Mouse (Mus musculus) neural tube, embryonic 13.5 days (tissue): Measurements from ENCODE around the gene Cd47. TPM values are rescaled to one million over a fixed set of nuclear protein-coding genes. Genes with fewer than 3 reads are reported as not detected.
A peak's percentile ranks its signal among the peaks of the same experiment; 100 is the strongest.

ENCODE experiments used
- ATAC-seq: fragments of 200-750 bp; cut with Nextera tagmentation; 2 replicates; pipeline ENCODE4 v1.8.0; 2017; ENCODE audit warnings: low read depth, mild to moderate bottlenecking, moderate TSS enrichment, moderate library complexity
- H3K27ac ChIP-seq: fragments of 300-500 bp; sonication (generic); replicated peaks from 2 replicates; pipeline ENCODE4 v1.5.1; 2015; ENCODE audit warnings: moderate library complexity, mild to moderate bottlenecking, inconsistent platforms
- H3K27me3 ChIP-seq: fragments of 300-500 bp; sonication (generic); 2 replicates; pipeline ENCODE4 v1.6.1; 2015; ENCODE audit warnings: mild to moderate bottlenecking, inconsistent platforms
- H3K36me3 ChIP-seq: fragments of 300-500 bp; sonication (generic); 2 replicates; pipeline ENCODE4 v1.6.1; 2015; ENCODE audit warnings: mild to moderate bottlenecking, inconsistent platforms
- H3K4me1 ChIP-seq: fragments of 300-500 bp; sonication (generic); replicated peaks from 2 replicates; pipeline ENCODE4 v1.6.1; 2015; ENCODE audit warnings: inconsistent platforms
- H3K4me2 ChIP-seq: fragments of 300-500 bp; sonication (generic); 2 replicates; pipeline ENCODE4 v1.6.1; 2015; ENCODE audit warnings: inconsistent platforms, mild to moderate bottlenecking, moderate library complexity
- H3K4me3 ChIP-seq: fragments of 300-500 bp; sonication (generic); 2 replicates; pipeline ENCODE4 v1.5.1; 2015; ENCODE audit warnings: mild to moderate bottlenecking, inconsistent platforms
- H3K9ac ChIP-seq: fragments of 300-500 bp; sonication (generic); 2 replicates; pipeline ENCODE4 v1.6.1; 2015; ENCODE audit warnings: moderate library complexity, mild to moderate bottlenecking, inconsistent platforms
- H3K9me3 ChIP-seq: fragments of 300-500 bp; sonication (generic); 2 replicates; pipeline ENCODE4 v1.6.1; 2016; ENCODE audit warnings: inconsistent platforms
- WGBS: fragments of 180-500 bp; shearing (Covaris S2); methylation state at CpG from one replicate; pipeline ENCODE4 v1.1.7; 2015; 5-methylcytosine and 5-hydroxymethylcytosine counted together
- polyA plus RNA-seq: library from polyadenylated mRNA; unstranded; fragments of >200 nt; fragmentation: Nextera tagmentation; extraction: Ambion mirVana; gene quantifications from 2 replicates; pipeline ENCODE4 v1.2.1, GENCODE M21; 2015

Cd47 gene
- polyA plus RNA-seq, 1 experiment from 2014 or later: 106 TPM

DNA sequence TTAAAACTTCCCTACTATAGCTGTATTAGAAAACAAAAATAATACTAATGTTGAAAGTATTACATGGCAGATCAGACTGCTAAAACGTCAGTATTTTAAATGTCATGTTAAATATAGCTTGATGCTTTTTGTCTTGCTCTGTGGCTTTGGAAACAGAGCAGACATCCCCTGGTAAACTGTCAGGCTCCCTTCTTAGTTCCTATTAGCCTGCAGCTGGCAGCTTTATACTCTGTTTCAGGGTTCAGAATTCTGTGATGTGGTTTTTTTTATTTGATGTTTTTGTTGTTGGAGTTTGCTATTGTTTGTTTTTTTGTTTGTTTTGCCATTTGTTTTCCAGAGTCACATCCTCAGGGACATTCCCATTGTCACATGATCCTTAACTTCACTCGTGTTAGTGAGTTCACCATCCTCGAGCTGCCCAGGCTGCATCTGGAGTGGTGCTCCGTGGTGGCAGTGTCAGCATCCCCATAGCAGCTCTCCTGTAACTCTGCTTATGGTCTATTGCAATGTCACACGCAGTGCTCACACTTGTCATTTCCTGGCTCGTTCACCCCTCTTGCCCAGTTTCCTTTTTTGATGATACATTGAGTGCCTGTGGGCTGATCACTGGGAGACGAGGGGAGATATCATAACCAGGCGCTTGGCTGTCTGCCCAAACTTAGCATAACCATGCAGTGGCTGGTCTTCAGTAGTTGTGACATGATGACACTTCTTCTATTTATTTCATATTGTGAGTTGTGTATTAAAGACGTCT lies 87.7 kb downstream of the Cd47 start:
- Histone ChIP-seq H3K4me2 (no peak overlapping the region), H3K27ac (no peak overlapping the region), H3K4me1 (0 out of 2 replicates have a peak, but pooled peaks cover 4% of the 10 kb centered on the region), H3K27me3 (no peaks in the 10 kb centered on the region), H3K9ac (no peak overlapping the region), H3K9me3 (no peaks in the 10 kb centered on the region), H3K4me3 (no peak overlapping the region), H3K36me3 (peaks cover 13% of the 10 kb centered on the region; the same call in 1 of the 2 replicates)
- WGBS: 79% methylated on average over 9 of the region's 9 CpGs
- ATAC-seq: no peak

DNA sequence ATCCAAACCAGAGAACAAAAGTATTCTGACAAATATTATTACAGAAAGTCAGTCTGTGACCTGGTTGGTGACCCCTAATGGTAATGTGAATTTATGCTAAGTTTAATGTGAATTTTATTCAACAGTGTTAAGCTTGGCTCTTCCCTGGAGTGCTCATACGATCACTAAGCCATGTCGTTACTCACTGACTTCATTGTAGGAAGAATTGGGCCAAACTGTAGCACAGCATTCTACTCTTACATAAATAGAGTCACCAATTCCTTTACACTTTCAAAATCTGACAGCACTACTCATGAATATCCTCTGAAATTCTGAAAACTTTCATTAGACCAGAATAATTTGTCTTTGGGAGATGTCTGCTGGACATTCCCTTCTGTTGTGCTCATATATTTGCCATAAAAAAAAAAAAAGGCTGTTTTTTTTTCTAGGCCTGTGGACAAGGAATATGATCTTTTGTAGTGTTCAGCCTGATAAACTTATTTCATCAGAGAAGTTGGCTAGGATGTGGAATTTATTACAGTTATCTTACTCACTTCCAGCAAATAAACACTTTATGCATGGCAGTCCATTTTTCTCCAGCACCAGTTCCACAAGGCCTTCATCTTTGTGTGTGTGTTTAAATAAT lies 88.8 kb downstream of the Cd47 start:
- Histone ChIP-seq H3K36me3 (peaks cover 13% of the 10 kb centered on the region; the same call in 1 of the 2 replicates), H3K27ac (no peak overlapping the region), H3K4me2 (no peak overlapping the region), H3K27me3 (no peaks in the 10 kb centered on the region), H3K9me3 (no peaks in the 10 kb centered on the region), H3K4me1 (0 out of 2 replicates have a peak, but pooled peaks cover 4% of the 10 kb centered on the region), H3K4me3 (no peak overlapping the region), H3K9ac (no peak overlapping the region)
- ATAC-seq: no peak
- 61% methylated on average over 2 of the region's 2 CpGs for WGBS

DNA sequence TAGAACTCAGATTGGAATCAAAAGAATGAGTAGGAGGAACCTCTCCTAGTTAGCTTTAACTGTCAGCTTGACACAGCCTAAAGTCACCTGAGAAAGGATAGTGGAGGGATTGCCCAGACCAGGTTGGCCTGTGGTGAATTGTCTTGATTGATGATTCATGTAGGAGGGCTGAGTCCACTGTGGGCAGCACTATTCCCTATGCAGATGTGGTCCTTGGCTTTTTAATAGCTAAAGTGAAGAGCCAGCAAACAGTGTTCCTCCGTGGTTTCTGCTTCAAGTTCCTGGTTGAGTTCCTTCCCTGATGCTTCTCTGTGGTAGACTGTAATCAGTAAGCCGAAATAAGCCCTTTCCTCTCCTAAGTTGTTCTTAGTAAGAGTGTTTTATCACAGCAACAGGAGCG lies 91.9 kb downstream of the Cd47 start:
- WGBS: 95% methylated on average over 3 of the region's 3 CpGs
- Histone ChIP-seq H3K9ac (no peak overlapping the region), H3K4me1 (0 out of 2 replicates have a peak, but pooled peaks cover 4% of the 10 kb centered on the region), H3K9me3 (no peaks in the 10 kb centered on the region), H3K4me3 (no peak overlapping the region), H3K4me2 (no peak overlapping the region), H3K27ac (no peak overlapping the region), H3K36me3 (0 out of 2 replicates have a peak, but pooled peaks cover 9% of the 10 kb centered on the region), H3K27me3 (no peaks in the 10 kb centered on the region)
- ATAC-seq: no peak

DNA sequence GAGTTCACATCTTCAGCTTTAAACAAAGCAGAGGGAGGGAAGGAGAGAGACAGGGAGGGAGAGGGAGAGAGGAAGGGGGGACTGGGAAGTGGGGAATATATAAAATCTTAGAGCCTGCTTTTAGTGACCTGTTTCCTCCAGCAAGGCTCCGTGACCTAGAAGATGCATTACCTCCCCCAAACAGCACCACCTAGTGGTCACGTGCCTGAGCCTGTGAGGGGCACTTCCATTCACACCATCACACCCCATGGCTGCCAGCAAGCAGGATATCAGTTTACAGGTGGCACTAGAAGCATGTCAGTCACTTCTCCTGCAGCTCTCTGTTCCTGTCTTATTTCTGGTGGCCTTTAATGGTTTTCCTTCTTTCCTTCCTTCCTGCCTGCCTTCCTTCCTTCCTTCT lies 92.6 kb downstream of the Cd47 start:
- Histone ChIP-seq H3K36me3 (0 out of 2 replicates have a peak, but pooled peaks cover 9% of the 10 kb centered on the region), H3K4me3 (no peak overlapping the region), H3K9ac (no peak overlapping the region), H3K27ac (no peak overlapping the region), H3K4me1 (0 out of 2 replicates have a peak, but pooled peaks cover 4% of the 10 kb centered on the region), H3K9me3 (no peaks in the 10 kb centered on the region), H3K4me2 (no peak overlapping the region), H3K27me3 (no peaks in the 10 kb centered on the region)
- 77% methylated on average over 2 of the region's 2 CpGs for WGBS
- ATAC-seq: no peak

DNA sequence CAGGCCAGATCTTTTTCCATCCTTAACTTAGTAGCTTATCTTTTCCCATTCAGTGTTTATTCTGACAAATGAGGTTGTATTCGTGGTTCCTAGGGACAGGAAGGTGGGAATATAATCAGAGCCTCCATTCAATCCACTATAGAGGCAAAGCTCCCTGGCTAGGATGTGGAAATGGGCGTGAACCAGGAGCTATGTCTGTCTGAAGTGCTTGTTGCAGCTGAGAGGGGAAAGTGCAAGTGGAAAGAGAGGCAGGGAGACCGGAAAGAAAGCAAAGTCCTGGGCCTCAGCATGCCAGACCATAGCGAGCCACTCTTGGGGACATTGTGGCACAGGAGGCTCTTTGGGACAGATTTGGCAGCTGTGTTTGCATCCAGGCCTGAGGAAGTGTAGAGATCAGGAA lies 94.3 kb downstream of the Cd47 start:
- peaks cover 15% of the 10 kb centered on the region; the same call in 1 of the 2 replicates for H3K36me3 ChIP-seq
- H3K9me3 ChIP-seq: no peaks in the 10 kb centered on the region
- no peak overlapping the region for H3K9ac ChIP-seq
- H3K4me3 ChIP-seq: no peak overlapping the region
- H3K4me2 ChIP-seq: no peak overlapping the region
- no peak for ATAC-seq
- H3K27ac ChIP-seq: no peak overlapping the region
- 85% methylated on average over 4 of the region's 4 CpGs for WGBS
- H3K4me1 ChIP-seq: no peaks in the 10 kb centered on the region
- no peaks in the 10 kb centered on the region for H3K27me3 ChIP-seq

DNA sequence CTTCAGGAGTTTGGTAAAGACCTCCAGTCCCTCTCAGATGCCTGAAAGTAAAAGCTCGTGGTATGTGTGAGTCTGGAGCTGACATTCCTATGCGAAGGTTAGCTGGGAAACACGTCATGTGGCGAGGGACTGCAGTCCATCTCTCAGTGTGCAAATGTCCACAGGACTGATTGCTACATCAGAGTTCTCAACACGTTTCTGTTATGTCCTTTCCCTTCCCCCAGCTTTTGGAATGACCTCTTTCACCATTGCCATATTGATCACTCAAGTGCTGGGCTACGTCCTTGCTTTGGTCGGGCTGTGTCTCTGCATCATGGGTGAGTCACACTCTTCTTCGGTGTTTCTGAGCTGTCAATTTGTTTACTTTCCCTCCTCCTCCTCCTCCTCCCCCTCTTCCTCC lies 95.8 kb downstream of the Cd47 start:
- H3K36me3 ChIP-seq: peaks cover 15% of the 10 kb centered on the region; the same call in 1 of the 2 replicates
- no peak overlapping the region for H3K4me3 ChIP-seq
- no peaks in the 10 kb centered on the region for H3K9me3 ChIP-seq
- H3K27me3 ChIP-seq: no peaks in the 10 kb centered on the region
- 88% methylated on average over 8 of the region's 8 CpGs for WGBS
- no peak for ATAC-seq
- no peaks in the 10 kb centered on the region for H3K4me1 ChIP-seq
- no peak overlapping the region for H3K27ac ChIP-seq
- H3K9ac ChIP-seq: no peak overlapping the region
- H3K4me2 ChIP-seq: no peak overlapping the region

DNA sequence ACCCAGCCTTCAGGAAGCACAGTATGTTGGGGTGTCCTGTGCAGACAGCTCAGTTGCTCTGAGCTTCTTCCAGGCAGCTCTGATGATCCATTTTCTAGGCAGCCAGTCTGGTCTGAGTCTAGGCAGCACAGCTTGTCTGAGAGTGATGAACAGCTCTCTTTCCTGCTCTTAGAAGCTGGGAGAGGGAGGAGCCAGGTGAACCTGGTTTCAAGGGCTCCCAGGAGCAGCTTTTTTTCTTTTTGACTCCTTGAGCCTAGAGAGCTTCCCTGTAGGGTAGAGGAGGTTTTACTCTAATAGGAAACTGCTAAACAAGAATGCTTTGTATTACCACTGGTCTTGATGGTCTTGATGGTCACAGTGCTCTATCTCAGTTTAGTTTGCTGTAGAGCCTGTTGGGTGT lies 101.1 kb downstream of the Cd47 start:
- Histone ChIP-seq H3K27ac (no peak overlapping the region), H3K9me3 (no peaks in the 10 kb centered on the region), H3K4me1 (peaks cover 8% of the 10 kb centered on the region; the same call in 1 of the 2 replicates), H3K4me2 (no peak overlapping the region), H3K9ac (no peak overlapping the region), H3K27me3 (no peaks in the 10 kb centered on the region), H3K36me3 (peaks cover 12% of the 10 kb centered on the region; the same call in 1 of the 2 replicates), H3K4me3 (no peak overlapping the region)
- ATAC-seq: no peak

DNA sequence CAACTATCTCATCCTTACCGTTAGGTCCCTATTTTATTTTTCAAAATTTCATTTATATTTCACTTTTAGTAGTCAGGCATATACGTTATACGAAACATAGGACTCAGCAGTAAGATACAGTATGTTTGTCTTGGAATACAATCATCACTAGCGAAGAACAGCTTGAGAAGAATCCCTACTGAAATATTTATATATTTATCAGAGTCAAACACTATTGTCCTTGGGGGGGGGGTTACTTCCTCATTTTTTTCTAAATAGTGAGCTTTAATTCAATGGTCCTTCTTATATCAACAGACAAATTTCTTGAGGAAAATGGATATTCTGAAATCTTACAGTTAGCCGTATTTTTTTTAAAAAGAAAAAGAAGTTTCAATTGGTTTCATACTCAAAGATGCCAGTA lies 101.8 kb downstream of the Cd47 start:
- WGBS: 98% methylated on average over 5 of the region's 5 CpGs
- peaks cover 8% of the 10 kb centered on the region; the same call in 1 of the 2 replicates for H3K4me1 ChIP-seq

DNA sequence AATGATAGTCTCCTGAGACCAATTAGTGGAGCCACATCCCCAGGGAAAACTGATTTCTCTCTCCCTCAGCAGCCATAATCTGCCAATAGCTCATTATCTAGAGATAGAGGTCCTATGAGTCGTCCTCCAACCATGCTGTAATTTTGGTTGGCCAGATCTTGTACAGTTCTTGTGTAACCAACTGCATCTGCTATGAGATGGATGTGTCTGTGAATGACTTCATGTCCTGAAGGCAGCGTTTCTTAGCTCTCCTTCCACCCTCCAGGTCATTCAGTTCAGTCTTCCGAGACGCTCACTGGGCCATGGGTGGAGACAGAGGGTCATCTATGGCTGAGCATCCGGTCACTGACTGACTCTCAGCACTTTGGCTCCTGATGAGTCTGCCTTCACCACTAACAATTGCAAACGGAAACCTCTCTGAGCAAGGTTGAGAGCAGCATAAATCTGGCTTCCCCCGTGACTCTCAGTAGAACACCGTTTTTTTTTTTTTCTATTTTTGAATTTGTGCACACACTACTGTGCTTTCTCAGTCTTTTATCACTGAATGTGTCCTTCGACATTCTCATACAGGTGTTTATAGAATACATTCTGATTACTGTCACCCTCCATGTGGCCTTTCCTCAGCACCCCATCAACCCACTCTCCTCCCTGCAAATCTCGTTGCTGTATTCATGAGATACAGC lies 104.1 kb downstream of the Cd47 start:
- Histone ChIP-seq H3K9ac (no peak overlapping the region), H3K9me3 (no peaks in the 10 kb centered on the region), H3K27ac (no peak overlapping the region), H3K4me3 (no peak overlapping the region), H3K27me3 (no peaks in the 10 kb centered on the region), H3K4me1 (peaks cover 13% of the 10 kb centered on the region), H3K36me3 (peaks cover 1% of the 10 kb centered on the region; the same call in 1 of the 2 replicates), H3K4me2 (no peak overlapping the region)
- WGBS: 83% methylated on average over 10 of the region's 10 CpGs
- no peak for ATAC-seq

More for the DNA sequence above, 101.8 kb downstream of the Cd47 start:
- Histone ChIP-seq H3K9me3 (no peaks in the 10 kb centered on the region), H3K36me3 (peaks cover 6% of the 10 kb centered on the region; the same call in 1 of the 2 replicates), H3K9ac (no peak overlapping the region), H3K4me3 (no peak overlapping the region), H3K27me3 (no peaks in the 10 kb centered on the region), H3K4me2 (no peak overlapping the region), H3K27ac (no peak overlapping the region)
- no peak for ATAC-seq

DNA sequence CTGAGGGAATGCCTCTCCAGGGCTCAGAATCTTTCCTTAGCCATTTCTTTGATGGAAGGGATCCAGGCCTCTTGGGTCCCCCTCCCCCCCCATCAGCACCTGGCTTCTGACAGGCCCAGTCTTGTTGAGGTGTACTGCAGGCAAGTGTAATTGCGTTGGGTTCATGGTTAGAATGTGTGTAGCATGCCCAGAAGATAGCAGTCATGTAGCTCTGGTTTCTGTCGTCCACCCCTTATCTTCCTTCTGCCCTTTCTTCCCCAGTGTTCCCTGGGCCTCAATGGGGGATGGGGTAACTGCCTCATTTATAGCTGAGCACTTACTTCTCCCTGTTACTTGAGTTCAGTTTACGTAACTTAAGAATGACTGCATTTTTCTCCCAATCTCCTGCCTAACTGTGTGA lies 104.7 kb downstream of the Cd47 start:
- no peaks in the 10 kb centered on the region for H3K27me3 ChIP-seq
- no peak for ATAC-seq
- no peak overlapping the region for H3K4me3 ChIP-seq
- H3K9me3 ChIP-seq: no peaks in the 10 kb centered on the region
- H3K4me1 ChIP-seq: peaks cover 16% of the 10 kb centered on the region
- 80% methylated on average over 3 of the region's 3 CpGs for WGBS
- no peak overlapping the region for H3K4me2 ChIP-seq
- H3K9ac ChIP-seq: no peak overlapping the region
- H3K36me3 ChIP-seq: no peaks in the 10 kb centered on the region
- H3K27ac ChIP-seq: no peak overlapping the region

DNA sequence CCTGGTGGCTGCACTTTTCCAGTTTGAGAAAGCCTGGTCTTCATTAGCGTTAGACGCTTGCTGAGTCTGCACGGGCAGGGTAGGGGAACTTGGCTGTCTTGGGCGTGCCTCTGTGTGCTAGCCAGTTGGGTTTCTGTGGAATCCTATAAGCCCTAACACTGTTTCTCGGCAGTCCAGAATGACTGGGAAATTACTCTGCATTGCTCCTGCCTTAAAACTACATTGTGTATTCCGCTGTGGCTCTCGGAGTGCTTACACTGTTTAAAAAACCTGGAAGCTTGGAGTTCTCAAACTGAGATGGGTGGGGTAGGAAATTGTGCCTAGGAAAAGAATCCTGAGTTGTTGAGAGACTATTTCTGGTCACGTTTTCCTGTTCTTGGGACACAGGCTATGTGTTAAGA lies 105.3 kb downstream of the Cd47 start:
- Histone ChIP-seq H3K4me1 (peaks cover 16% of the 10 kb centered on the region), H3K9me3 (no peaks in the 10 kb centered on the region), H3K4me2 (no peak overlapping the region), H3K27me3 (no peaks in the 10 kb centered on the region), H3K9ac (0 out of 2 replicates have a peak overlapping the region, but pooled peaks have one; percentile 8), H3K36me3 (no peaks in the 10 kb centered on the region), H3K4me3 (no peak overlapping the region), H3K27ac (no peak overlapping the region)
- ATAC-seq: no peak
- 63% methylated on average over 8 of the region's 8 CpGs for WGBS

DNA sequence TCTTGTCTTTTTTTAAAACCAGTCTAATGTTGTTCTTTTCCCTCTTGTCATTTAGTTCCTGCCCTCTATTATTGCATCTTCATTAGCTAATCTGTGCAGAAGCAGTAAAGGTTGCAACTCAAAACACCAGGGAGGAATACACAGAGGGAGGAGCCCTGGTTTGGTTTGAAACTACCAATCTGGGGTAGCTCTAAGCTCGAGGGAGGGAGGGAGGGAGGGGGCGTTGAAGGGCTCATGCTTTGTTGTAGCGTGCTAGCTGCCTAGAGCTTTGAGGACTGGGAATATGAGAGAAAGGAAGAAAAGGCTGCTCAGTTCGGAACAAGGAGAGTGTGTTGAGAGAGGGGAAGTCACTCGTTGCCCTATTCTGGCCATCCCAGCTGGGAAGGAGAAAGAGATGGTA lies 105.7 kb downstream of the Cd47 start:
- WGBS: 35% methylated on average over 5 of the region's 5 CpGs
- Histone ChIP-seq H3K4me1 (peaks cover 16% of the 10 kb centered on the region), H3K27me3 (no peaks in the 10 kb centered on the region), H3K9ac (0 out of 2 replicates have a peak overlapping the region, but pooled peaks have one; percentile 8), H3K9me3 (no peaks in the 10 kb centered on the region), H3K4me3 (no peak overlapping the region), H3K36me3 (peaks cover 1% of the 10 kb centered on the region; the same call in 1 of the 2 replicates), H3K27ac (no peak overlapping the region), H3K4me2 (no peak overlapping the region)
- no peak for ATAC-seq
